Mouse (Mus musculus) ES-E14 (cell line): ENCODE data around the gene Hook2.

ENCODE experiments used
- CHD2 ChIP-seq: IDR thresholded peaks from 2 replicates; pipeline ENCODE4 v1.6.1; 2014; ENCODE audit warnings: mild to moderate bottlenecking, low read depth, low read length, inconsistent platforms
- HCFC1 ChIP-seq: IDR thresholded peaks from 2 replicates; pipeline ENCODE4 v1.6.1; 2012; ENCODE audit warnings: low read length, inconsistent platforms, borderline replicate concordance; ENCODE audit not compliant: insufficient read depth
- MAFK ChIP-seq: IDR thresholded peaks from 2 replicates; pipeline ENCODE4 v1.6.1; 2014; ENCODE audit warnings: mild to moderate bottlenecking, low read depth, low read length, inconsistent platforms; ENCODE audit not compliant: insufficient read depth
- ZC3H11A ChIP-seq: IDR thresholded peaks from 2 replicates; pipeline ENCODE4 v1.6.1; 2012; ENCODE audit warnings: low read depth, mild to moderate bottlenecking, inconsistent platforms, low read length, borderline replicate concordance
- ZNF384 ChIP-seq: IDR thresholded peaks from 2 replicates; pipeline ENCODE4 v1.6.1; 2012; ENCODE audit warnings: low read depth, low read length, inconsistent platforms

- TF ChIP-seq ZC3H11A (no peak), CHD2 (no peak), MAFK (no peak), HCFC1 (no peak), ZNF384 (no peak)
These were observed 8.5 kb upstream of the Hook2 start for GRCm38 (mm10) chr8:84981644-84982498.
